Mouse (Mus musculus) adrenal gland (tissue): ENCODE measurements at regions not wholly inside any gene's neighbourhood (a gene's known extent, or its start where the extent isn't known, plus 50 kb on each side); places are given as distances from the start of the nearest gene placed in this dataset.

Experiments used
- intact Hi-C: fragments of 180-260 bp; cut with DNase I; formaldehyde crosslinking; loops from one replicate; pipeline ENCODE4 v1.15.1; 2025

- intact Hi-C loops = no loop called here
Measured at GRCm38 (mm10) chr10:56770629-56771028, 393.5 kb downstream of the Gja1 start.

- intact Hi-C loops = no loop called here
Measured at GRCm38 (mm10) chr10:56782265-56782664, 405.1 kb downstream of the Gja1 start.

- intact Hi-C loops = no loop called here
Measured at GRCm38 (mm10) chr10:56783941-56784340, 406.8 kb downstream of the Gja1 start.

- intact Hi-C loops = no loop called here
Measured at GRCm38 (mm10) chr10:56788081-56788480, 411.0 kb downstream of the Gja1 start.

GRCm38 (mm10) chr10:56793074-56793473 is 415.9 kb downstream of the Gja1 start:
- intact Hi-C loops = no loop called here

GRCm38 (mm10) chr10:56795396-56795795 is 418.3 kb downstream of the Gja1 start:
- intact Hi-C loops = no loop called here

- intact Hi-C loops = no loop called here
Measured at GRCm38 (mm10) chr10:56799307-56799706, 422.2 kb downstream of the Gja1 start.

- intact Hi-C loops = no loop called here
Measured at GRCm38 (mm10) chr10:56799745-56800144, 422.6 kb downstream of the Gja1 start.

GRCm38 (mm10) chr10:56809006-56809405 is 431.9 kb downstream of the Gja1 start:
- intact Hi-C loops = no loop called here

GRCm38 (mm10) chr10:56822158-56822557 is 445.0 kb downstream of the Gja1 start:
- intact Hi-C loops = no loop called here

- intact Hi-C loops = no loop called here
Measured at GRCm38 (mm10) chr10:56831331-56831730, 454.2 kb downstream of the Gja1 start.

GRCm38 (mm10) chr10:56831966-56832365 is 454.8 kb downstream of the Gja1 start:
- intact Hi-C loops = no loop called here

GRCm38 (mm10) chr10:56836130-56836529 is 459.0 kb downstream of the Gja1 start:
- intact Hi-C loops = no loop called here

GRCm38 (mm10) chr10:56839006-56839495 is 461.9 kb downstream of the Gja1 start:
- intact Hi-C loops = no loop called here

GRCm38 (mm10) chr10:56839545-56839944 is 462.4 kb downstream of the Gja1 start:
- intact Hi-C loops = no loop called here

- intact Hi-C loops = loop anchor here (10.0 kb wide), 2 partner anchors 154 to 466 kb away; partner anchors contain the start of gene Gja1
Measured at GRCm38 (mm10) chr10:56840732-56841131, 463.6 kb downstream of the Gja1 start.

GRCm38 (mm10) chr10:56841486-56841885 is 464.4 kb downstream of the Gja1 start:
- intact Hi-C loops = loop anchor here (10.0 kb wide), 2 partner anchors 153 to 467 kb away; partner anchors contain the start of gene Gja1

GRCm38 (mm10) chr10:56841973-56842372 is 464.8 kb downstream of the Gja1 start:
- intact Hi-C loops = loop anchor here (10.0 kb wide), 2 partner anchors 153 to 467 kb away; partner anchors contain the start of gene Gja1

GRCm38 (mm10) chr10:56852484-56852883 is 475.4 kb downstream of the Gja1 start:
- intact Hi-C loops = no loop called here

- intact Hi-C loops = no loop called here
Measured at GRCm38 (mm10) chr10:56856186-56856585, 479.1 kb downstream of the Gja1 start.

- intact Hi-C loops = no loop called here
Measured at GRCm38 (mm10) chr10:56879744-56880143, 502.6 kb downstream of the Gja1 start.

- intact Hi-C loops = no loop called here
Measured at GRCm38 (mm10) chr10:56880154-56880591, 503.0 kb downstream of the Gja1 start.
